Mouse (Mus musculus): ENCODE results near the gene Smad3.

- no peak for TF ChIP-seq CTCF (IDR thresholded peaks at IDR 0.05; ENCODE audit: control insufficient read depth, insufficient read depth, low read length)
- TF ChIP-seq POLR2A (IDR thresholded peaks at IDR 0.05; ENCODE audit: borderline replicate concordance, control insufficient read depth, low read depth, low read length) = no peak
Observed at GRCm38 (mm10) chr9:63754556-63755510, 3.0 kb downstream of the Smad3 start.

Data from bone marrow, adult 2 months (tissue).